Mouse (Mus musculus) myocyte (in vitro differentiated cells): ENCODE measurements around the gene Nfkbia.

Source experiments
- CEBPB ChIP-seq: IDR thresholded peaks from 2 replicates; pipeline ENCODE4 v1.6.1; 2011; ENCODE audit warnings: mild to moderate bottlenecking, moderate library complexity; ENCODE audit not compliant: poor library complexity, insufficient read depth, severe bottlenecking
- E2F4 ChIP-seq: IDR thresholded peaks from one replicate; pipeline ENCODE4 v1.6.1; 2011; ENCODE audit warnings: mild to moderate bottlenecking, control low read depth, moderate library complexity; ENCODE audit not compliant: insufficient read depth
- MAX ChIP-seq: IDR thresholded peaks from one replicate; pipeline ENCODE4 v1.6.1; 2011; ENCODE audit warnings: low read depth, mild to moderate bottlenecking, control low read depth
- MYOD1 ChIP-seq, 3 experiments: IDR thresholded peaks; one replicate each; pipeline ENCODE4 v1.6.1; 2011; ENCODE audit warnings: control low read depth in 2 of 3, low read depth in 2 of 3, mild to moderate bottlenecking in 2 of 3, moderate library complexity in 1 of 3; ENCODE audit not compliant: insufficient read length in 2 of 3, control insufficient read depth in 1 of 3
- MYOG ChIP-seq, 3 experiments: IDR thresholded peaks; one replicate each; pipeline ENCODE4 v1.6.1; 2011; ENCODE audit warnings: control low read depth in 2 of 3, low read depth in 2 of 3, mild to moderate bottlenecking in 2 of 3; ENCODE audit not compliant: insufficient read length in 2 of 3, control insufficient read depth in 1 of 3, insufficient read depth in 1 of 3
- POLR2A ChIP-seq: IDR thresholded peaks from one replicate; pipeline ENCODE4 v1.6.1; 2011; ENCODE audit warnings: low read depth, mild to moderate bottlenecking, control low read depth, moderate library complexity; ENCODE audit not compliant: insufficient read length

DNA sequence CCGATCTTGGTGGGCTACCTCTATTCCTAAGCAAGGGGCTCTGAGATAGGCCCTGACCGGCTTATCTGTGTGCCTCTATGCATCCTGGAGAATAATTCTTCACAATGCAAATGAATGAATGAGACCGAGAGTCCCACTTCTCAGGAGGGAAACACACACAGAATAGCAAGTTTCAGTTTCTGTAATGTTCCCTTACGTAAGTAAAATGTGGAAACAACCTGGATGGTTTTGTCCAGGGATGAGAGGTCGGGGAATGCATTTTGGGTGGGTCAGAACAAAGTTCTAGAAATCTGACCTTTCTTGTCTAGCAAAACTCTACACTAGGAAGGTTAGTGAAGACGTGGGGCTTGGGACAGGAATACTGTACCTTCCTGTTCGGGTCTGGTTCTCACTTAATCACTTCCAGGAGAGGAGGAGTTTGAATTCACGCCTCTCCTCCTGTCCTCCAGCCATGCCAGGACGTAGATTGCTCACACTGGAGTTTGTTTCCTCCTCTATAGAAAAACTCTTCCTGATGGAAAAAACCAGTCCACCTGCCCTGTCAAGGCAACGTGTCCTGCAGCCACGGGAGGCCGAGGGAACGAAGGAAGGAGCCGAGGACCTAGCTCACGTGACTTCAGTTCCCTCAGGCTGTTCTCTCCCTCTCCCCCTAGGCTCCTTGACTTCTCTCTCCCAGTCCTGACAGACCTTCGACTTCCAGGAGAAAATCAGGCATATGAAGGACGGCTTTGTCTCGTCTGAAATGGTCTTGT, 5.3 kb downstream of the Nfkbia start:
- TF ChIP-seq POLR2A, result no peak
- TF ChIP-seq E2F4, result no peak
- no peak for TF ChIP-seq MYOG (IDR thresholded peaks at IDR 0.05; ENCODE audit: control insufficient read depth in 1 of 3, insufficient read depth in 1 of 3, insufficient read length in 2 of 3, low read depth in 2 of 3)
- TF ChIP-seq MAX, result no peak
- TF ChIP-seq MYOD1 (IDR thresholded peaks at IDR 0.05; ENCODE audit: control insufficient read depth in 1 of 3, insufficient read length in 2 of 3, low read depth in 2 of 3), result no peak
- no peak for TF ChIP-seq CEBPB
